Mouse (Mus musculus) layer of hippocampus, postnatal 25 days (tissue): ENCODE results near the gene Lcn9. TPM values are rescaled to one million over a fixed set of nuclear protein-coding genes. Genes with fewer than 3 reads are reported as not detected.
"Not testable (repeated sequence)": the region's sequence is repeated elsewhere in the genome, so short reads cannot be mapped to it uniquely, and the experiment has no call there.

Source experiments
- DNase-seq, 2 experiments: peaks; one replicate each; pipeline ENCODE4 v3.0.0; 2022; ENCODE audit warnings: mixed read lengths in 2 of 2, low spot score in 1 of 2; ENCODE audit errors: extremely low spot score in 1 of 2
- total RNA-seq, 2 experiments: library from RNA; stranded (reverse); gene quantifications; 2 replicates each; pipeline ENCODE4 v1.2.3; 2021

Lcn9 gene
- total RNA-seq = not detected

GRCm38 (mm10) chr2:25822806-25823205, at the start of gene Lcn9:
Gene Lcn9, plus strand, starts transcription at chr2:25823153.
- DNase-seq = peak in 1 of 2 experiments; percentile 24

DNA sequence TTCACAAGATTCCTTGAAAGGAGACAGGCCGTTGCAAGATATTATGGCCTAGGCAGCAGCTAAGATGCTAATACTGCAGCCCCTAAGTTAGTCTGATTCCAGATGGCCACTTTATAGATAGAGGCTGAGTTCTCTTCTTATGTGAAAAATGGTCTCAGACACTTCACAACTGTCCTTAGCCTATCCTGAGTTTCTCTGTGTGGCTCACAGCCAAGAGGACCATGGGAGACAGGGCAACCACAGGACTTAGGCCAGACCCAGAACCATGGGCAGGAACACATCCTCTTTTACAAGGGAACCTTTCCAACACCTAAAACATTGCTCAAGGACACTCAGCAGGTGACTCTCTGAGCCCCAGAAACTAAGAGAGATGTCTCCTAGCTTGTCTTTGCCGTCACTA, 49.4 kb upstream of the Lcn9 start:
- no peak for DNase-seq

GRCm38 (mm10) chr2:25774640-25775039, 48.3 kb upstream of the Lcn9 start:
- DNase-seq = no peak

DNA sequence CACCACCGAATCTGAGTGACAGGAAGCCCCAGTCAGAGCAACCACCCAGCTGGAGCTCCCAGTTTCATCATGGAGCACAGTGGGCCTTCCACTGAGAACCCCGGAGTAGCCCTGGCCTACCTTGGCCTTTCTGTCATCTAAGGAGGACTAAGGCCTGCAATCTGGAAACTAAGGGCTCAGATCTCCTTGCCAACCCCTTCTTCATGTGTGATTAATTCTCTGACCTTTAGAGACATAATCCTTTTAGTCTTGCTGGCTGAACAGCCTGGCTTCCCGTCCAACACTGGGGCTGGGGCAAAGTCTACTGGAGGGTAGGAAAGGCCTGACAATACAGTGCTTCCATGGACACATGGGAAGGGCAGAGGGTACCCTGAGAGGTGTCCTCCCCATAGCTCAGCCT, 47.0 kb upstream of the Lcn9 start:
- no peak for DNase-seq

DNA sequence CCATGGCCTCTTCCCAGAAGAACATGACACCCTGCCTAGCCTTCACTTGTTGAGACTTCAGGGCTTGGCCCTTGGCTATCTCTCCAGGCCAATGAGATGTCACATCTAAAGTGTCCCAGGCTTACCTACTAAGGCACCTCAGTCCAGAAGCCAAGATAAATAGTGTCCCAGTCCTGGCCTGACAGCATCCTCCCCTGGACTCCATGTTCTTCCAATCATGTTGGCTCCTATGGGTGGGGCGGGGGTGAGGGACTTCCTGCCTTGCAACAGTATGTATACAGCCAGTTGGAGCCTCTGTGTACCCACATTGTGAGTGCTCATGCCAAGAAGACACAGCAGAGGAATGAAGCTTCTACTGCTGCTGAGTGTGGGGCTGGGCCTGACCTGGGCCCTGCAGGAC, 46.2 kb upstream of the Lcn9 start, which contains the start of gene Lcn11:
Gene Lcn11 (plus strand): TSS at position 301 of the 400 bp plus-strand sequence.
- DNase-seq = no peak

DNA sequence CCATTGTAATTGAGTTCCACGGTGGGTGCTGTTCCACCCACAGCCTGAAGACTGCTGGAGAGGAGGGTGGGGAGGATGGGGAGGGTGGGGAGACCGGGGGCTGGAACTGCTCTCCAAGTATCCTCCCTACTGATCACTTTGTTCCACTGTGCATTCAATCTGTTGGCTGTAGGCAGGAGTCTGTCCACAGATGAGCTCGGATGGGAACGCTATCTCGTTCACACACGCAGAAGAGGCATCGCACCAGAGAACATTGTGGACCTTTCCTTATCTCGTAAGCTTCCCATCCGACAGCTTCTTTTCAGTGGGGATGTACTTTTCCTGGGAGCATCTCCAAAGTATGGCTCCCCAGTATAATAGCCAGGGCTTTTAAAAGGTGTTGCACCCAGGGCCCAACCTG, 43.9 kb upstream of the Lcn9 start:
- DNase-seq = no peak

- DNase-seq = no peak
Observed at GRCm38 (mm10) chr2:25780921-25781320, 42.0 kb upstream of the Lcn9 start.

GRCm38 (mm10) chr2:25781957-25782356, 41.0 kb upstream of the Lcn9 start, which contains the start of gene Gm13539:
Gene Gm13539, plus strand, starts transcription at chr2:25782257.
- DNase-seq = no peak

GRCm38 (mm10) chr2:25785573-25786322, 37.2 kb upstream of the Lcn9 start:
- no peak for DNase-seq

DNA sequence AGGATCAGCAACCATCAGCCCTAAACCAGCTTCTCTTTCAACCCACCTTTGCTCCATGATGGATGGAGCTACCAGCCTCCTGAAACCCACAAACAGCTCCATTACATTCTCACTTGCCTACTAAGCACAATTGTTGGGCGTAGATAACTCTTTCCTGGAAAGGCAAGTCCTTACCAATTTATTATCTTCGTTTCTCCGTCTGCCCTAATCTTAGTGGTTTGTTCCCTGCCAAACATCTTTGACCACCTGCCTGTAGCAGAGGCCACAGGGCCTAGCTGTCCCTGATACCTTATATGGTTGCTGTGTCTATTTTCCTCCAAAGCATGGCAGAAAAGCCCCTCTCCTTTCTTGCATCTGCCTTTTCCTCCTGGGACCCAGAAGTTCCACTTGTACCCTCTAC, 33.9 kb upstream of the Lcn9 start:
- DNase-seq = no peak

- no peak for DNase-seq
Observed at GRCm38 (mm10) chr2:25797635-25798034, 25.3 kb upstream of the Lcn9 start.

DNA sequence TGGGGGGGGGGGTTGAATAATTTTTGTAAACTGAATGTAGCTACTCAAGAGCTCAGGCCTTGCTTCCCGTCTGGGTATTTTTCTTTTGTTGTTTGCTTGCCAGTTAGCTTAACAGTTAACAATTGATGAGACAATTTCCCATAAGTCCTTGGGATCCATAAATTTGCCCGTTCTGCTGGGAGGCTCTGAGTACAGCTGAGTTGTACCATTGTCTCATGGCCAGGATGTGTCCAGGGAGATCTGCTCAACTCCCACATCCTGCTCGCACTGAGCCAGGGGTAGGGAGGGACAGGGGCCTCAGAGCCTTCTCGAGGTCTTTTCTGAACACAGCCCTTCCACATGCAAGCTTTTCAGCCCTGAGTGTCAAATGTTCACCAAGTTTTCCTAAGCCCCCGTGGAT, 24.9 kb upstream of the Lcn9 start:
- no peak for DNase-seq

- no peak for DNase-seq
Observed at GRCm38 (mm10) chr2:25811711-25812110, 11.2 kb upstream of the Lcn9 start.

DNA sequence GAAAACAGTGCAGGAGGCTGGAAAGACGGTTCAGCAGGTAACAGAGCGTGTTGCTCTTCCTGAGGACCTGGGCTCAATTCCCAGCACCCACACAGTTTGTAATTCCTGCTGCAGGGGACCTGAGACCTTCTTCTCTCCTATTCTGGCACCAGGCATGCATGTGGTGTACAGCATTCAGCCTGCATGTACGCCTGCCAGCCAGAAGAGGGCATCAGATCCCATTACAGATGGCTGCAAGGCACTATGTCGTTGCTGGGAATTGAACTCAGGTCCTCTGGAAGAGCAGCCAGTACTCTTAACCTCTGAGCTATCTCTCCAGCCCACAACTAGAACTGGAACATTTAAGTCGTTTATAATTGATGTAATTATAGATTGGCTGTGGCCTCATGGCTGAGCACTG, 9.6 kb upstream of the Lcn9 start:
- DNase-seq = no peak

GRCm38 (mm10) chr2:25815748-25816147, 7.2 kb upstream of the Lcn9 start, which contains the start of gene Glt6d1:
Gene Glt6d1, minus strand, starts transcription at chr2:25815848.
- not testable (repeated sequence) for DNase-seq

DNA sequence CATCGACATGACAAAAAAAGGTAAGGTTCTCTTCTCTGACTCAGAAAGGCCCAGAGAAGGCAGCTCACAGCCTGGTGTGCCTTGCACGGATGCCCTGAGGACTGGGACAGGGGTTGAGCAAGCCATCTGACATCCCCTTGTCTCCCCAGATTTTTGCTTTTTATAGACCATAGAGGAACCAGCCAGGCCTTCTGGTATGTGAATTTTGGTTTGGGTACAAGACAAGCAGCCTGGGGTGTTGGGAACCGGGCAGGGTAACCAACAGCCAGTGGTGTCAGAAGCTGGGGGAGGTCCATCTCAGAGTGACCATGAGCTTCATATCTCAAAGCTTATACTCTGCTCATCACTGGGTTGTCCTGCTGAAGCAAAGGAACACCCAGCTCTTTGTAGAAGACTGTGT, 1.8 kb downstream of the Lcn9 start:
- DNase-seq = no peak

DNA sequence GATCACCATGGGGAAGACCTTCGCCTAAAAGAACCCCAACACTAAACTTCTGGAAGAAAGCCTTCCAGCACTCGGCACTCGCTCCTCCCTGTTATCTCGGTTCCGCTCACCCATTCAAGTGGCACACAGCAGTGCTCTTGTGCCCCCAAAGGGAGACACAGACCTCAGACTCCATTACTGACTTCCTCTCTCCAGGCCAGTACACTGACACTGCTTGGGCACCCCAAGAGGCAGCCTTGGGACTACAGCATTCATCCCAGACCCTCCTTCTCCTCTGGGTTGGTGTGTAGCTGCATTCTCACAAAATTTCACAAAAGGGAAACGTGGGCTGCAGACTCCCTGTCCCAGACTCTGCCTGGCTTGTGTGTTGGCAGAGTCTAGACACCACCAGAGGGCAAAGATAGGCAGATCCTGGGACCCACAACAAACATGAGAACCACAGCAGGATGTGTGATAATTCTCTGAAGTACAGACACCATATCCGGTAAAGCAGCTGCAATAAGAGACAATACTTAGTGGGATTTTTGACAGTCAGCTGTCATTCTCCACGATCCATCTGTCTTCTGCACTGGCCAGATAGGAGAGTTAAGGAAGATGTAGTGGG, 5.5 kb downstream of the Lcn9 start:
- no peak for DNase-seq

GRCm38 (mm10) chr2:25830786-25831185, 7.8 kb downstream of the Lcn9 start:
- DNase-seq = no peak

DNA sequence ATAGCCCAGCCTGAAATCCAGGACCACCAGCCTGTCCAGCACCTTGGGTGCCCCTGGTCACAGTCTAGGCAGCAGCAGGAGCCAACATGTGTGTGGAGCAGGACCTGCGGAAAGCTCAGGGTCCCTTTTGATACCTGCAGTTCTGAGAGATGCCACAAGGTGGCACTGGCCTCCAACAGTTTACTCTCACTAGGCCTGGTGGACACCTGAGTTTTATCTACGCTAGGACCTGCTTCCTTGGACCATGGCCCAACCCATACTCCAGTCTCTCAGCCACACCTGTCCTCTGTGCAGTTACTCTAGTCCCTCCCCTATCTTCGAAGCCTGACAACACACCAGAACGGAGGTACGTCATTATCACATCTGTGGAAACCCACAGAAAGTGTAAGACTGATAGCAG, 13.3 kb downstream of the Lcn9 start:
- peak; percentile 80 to 94 for DNase-seq

DNA sequence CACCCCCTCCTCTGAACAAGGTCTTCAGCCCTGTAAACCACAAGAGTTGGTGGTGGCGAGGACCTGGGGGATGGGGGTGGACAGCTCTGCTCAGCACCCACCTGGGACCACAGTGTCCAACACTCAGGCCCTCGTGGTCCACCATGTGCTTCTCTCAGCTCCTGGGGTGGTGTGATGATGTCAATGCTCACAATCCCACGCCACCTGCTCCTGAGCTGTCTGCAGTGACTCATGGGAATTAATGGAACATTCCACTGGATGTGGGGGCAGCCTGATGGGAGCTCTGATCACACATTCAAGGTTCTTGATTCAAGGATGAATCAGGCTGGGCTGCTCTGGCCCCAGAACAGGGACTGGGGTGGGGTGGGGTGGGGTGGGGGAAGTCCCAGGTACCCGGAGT, 19.2 kb downstream of the Lcn9 start:
- DNase-seq = no peak

GRCm38 (mm10) chr2:25842758-25843157, 19.8 kb downstream of the Lcn9 start:
- DNase-seq = no peak

DNA sequence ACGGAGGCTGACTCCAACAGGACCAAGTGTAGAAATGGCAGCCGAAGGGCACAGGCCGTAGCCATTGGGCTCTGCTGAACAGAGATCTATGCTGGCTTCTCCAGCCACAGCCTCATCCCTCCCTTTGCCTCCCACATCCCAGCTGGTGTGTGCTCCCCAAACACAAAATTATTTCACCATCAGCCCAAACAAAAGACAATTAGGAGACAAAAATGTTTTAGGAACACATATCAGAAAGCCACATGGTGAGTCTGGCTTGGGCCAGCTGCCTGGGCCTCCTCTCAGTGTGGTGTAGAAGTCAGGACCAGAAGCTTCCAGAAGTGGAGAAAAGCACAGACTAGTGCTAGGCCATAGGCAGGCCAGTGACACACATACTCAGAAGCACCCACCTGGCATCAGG, 21.1 kb downstream of the Lcn9 start:
- no peak for DNase-seq
